Mouse (Mus musculus) cerebellum, postnatal 14 days (tissue): ENCODE results near the gene Bbs5.
"Not testable (repeated sequence)": the region's sequence is repeated elsewhere in the genome, so short reads cannot be mapped to it uniquely, and the experiment has no call there.

Experiments
- DNase-seq, 2 experiments: peaks; one replicate each; pipeline ENCODE4 v3.0.0; 2021; ENCODE audit warnings: mixed read lengths in 2 of 2

Gene Bbs5

DNA sequence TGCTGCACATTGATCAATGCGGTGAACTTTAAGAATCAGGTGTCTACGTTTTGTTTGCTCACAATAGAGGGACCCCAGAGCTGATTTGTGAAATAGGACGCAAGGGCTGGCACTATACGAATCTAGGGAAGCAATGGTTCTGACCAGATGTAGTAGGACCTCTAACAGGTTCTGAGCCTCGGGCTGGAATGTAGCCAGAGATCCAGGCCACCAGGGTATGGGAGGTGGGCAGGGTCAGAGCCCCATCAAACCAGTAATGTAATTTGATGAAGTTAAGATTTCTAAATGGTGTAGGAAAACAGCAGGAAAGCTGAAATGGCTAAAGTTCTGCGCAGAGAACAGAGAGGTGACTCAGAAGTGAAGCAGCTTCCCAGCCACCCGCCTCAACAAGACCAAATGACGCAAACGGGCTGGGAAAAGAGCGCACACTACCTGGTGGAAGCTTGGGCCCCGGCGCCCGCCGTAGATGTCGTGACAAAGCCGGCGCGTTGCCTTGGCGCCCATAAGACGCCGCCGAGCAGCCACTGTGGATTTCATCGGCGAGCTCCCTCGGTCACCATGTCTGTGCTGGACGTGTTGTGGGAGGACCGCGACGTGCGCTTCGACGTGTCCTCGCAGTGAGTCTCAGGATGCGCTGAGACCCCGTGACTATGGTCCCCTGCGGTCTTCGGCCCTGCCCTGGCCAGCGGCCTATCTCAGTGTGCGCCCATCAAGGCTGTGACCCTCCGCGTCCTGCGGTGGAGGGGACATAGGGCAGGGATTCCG lies at the start of gene Bbs5:
TSS of gene Bbs5 (plus strand) at position 446 of the 765 bp plus-strand sequence.
- DNase-seq = peak; percentile 94 to 95

GRCm38 (mm10) chr2:69603726-69604393 lies 43.1 kb upstream of the Bbs5 start:
- no peak for DNase-seq

DNA sequence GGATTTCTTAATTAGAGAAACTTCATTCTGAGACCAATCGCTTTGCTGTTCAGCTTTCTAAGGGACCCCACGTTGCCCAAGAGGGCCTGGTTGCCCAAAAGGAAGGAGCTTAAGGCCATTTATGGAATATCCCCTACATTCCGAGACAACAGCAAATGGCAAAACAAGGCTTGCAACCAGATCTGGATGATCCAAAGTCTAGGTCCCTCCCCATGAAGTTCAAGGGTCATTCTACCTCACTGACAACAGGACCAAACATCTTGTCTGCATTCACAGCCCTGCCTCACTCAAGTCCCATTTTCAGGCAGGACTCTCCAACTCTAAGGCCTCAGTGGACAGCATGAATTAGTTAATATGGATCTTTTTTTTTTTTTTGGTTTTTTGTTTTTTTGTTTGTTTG lies 40.4 kb upstream of the Bbs5 start:
- DNase-seq = no peak

GRCm38 (mm10) chr2:69612237-69612636 lies 34.7 kb upstream of the Bbs5 start:
- no peak for DNase-seq

DNA sequence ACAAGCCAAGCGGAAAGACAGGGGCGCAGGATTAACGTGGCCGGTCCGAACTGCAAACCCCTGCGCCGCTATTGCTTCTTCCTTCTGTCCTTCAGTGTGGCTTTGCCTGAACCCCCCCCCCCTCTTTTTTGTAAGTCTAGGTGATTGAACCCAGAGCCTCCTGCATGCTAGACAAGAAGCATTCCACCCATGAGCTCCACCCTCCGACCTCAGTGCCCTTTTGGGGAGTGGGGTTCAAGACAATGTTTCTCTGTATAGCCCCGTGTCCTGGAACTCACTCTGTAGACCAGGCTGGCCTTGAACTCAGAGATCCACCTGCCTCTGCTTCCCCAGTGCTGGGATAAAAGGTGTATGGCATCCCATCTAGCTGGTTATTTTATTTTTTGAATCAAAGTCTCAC lies 34.3 kb upstream of the Bbs5 start:
- no peak for DNase-seq

DNA sequence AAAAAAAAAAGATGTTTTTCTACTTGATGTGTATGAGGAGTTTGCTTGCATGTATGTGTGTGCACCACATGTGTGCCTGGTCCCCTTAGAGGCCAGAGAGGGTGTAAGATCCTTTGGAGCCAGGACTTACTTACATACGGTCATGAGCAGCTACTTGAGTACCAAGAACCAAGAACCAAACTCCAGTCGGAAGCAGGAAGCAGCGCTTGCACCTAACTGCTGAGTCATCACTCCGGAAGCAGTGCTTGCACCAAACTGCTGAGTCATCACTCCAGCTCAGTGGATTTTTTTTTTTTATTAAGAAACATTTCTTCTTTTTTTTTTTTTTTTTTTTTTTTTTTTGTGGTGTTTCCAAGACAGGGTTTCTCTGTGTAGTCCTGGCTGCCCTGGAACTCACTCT lies 33.7 kb upstream of the Bbs5 start:
- DNase-seq = no peak

DNA sequence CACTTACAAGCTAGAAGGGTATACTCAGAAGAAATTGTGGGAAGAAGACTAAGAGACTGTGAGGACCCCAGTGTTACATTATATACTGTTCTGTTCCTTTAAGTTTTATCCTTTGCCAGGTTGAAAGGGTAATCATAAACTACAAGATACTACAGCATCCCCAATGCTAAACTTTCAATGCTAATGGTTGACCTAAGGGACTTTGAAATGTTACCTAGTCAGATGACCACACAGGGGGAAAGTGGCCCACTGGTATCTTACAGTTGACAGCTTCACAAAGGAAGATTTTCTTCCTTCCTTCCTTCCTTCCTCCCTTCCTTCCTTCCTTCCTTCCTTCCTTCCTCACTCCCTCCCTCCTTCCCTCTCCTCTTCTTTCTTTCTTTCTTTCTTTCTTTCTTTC lies 28.6 kb upstream of the Bbs5 start:
- DNase-seq = no peak

DNA sequence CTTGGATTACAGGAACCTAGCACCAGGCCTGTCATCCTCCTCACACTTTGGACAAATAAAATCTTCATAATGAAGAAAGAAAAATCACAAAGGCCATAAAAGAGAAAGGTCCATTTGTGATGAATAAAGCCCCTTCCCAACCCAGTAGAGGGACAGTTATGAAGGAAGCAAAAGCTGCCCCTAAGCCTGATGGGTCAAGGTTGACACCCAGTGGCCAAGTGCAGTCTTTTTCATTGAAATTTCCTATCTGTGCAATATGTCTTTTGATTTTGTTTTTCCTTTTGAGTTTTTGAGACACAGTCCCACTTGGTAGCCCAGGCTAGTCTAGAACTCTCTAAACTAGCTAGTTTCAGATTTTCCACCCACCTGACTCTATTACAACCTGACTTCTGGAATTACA lies 27.7 kb upstream of the Bbs5 start:
- no peak for DNase-seq

GRCm38 (mm10) chr2:69629215-69629614 lies 17.8 kb upstream of the Bbs5 start:
- no peak for DNase-seq

DNA sequence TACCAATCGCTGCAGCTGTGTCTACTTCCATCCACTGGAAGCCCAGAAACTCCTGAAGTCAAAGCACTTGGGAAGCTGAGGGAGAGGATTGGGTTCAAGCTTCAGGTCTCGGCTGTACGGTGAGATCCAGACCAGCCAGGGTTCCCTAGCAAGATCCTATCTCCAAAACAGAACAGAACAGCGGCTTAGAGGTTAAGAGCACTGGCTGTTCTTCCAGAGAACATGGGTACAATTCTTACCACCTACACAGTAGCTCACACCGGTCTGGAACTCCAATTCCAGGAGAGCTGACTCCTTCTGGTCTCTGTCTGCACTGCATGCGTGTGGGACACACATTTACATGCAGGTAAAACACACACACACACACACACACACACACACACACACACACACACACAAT lies 17.1 kb upstream of the Bbs5 start:
- no peak for DNase-seq

GRCm38 (mm10) chr2:69630792-69631191 lies 16.2 kb upstream of the Bbs5 start:
- no peak for DNase-seq

DNA sequence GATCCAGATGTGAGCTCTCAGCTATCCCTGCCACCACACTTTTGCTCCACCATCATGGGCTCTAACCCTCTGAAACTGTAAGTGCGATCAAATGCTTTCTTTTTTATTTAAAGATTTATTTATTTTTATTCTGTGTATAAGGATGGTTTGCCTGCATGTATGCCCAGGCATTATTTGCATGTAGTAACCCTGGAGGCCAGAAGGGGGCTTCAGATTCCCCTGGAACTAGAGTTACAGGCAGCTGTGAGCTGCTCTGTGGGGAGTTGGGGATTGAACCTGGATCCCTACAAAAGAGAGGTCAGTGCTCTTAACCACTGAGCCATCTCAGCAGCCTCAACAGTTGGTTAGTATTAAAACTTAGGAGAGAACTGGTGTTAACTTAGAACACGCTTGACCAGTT lies 15.5 kb upstream of the Bbs5 start:
- DNase-seq = peak; percentile 9 to 23

DNA sequence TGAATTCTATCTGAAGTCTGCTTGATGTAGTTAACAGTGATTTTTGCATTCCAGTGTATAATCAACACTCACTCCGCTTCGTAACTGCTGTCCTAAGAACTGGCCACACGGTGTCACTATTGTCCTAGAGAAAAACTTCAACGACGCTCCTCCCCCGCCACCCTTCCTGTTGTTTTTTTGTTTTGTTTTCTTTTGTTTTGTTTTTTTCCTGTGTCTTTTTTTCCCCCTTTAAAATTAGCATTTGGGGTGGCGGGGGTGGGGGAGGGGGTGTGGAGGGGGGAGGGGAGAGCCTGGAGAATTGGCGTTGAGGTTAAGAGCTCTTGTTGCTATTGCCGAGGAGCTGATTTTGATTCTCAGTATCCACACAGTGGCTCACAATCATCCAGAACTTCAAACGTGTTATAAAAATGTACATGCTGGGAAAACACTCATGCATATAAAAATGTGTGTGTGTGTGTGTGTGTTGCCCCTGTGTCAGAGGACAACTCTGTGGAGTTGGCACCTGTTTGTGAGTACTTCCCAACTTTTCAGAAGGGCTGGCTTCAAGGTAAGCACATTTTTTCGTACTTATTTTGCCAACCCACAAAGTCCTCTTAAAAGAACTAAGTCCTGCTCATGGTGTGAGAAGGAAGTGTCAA lies 11.8 kb upstream of the Bbs5 start:
- DNase-seq = peak; percentile 61 to 68

DNA sequence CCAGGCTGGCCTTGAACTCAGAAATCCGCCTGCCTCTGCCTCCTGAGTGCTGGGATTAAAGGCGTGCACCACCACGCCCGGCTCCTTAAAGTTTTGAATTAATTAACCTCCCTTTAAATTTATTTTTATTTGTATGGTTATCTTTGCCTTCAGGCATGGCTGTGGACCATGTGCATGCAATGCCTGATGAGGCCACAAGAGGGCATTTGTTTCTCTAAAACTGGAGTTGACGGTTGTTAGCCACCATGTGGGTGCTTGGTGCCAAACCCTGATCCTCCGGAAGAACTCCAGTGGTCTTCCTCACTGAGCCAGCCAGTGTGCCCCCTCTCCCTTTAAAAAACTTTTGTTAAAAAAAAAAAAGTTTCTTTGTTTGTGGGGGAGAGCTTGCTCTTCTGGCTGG lies 11.2 kb upstream of the Bbs5 start:
- peak; percentile 46 to 67 for DNase-seq

GRCm38 (mm10) chr2:69637989-69638388 lies 9.0 kb upstream of the Bbs5 start:
- DNase-seq = not testable (repeated sequence)

DNA sequence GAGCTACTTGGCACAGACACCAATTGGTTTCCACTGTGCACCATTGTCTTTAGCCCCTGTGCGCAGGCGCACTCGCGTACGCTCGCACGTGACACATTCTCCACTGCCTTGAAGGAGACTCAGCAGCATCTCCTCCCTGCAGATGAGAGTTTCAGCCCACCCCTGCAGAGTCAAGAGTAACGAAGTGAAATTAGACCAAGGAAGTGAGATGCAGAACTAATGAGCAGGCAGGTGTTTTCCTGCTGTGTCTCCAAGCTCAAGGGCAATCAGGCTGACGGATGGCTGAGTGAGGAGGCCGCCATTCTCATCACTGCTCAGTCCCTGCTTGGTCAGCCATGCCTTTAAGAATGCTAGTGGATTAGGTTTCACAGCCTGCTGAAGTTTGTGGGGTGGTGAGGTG lies 6.9 kb upstream of the Bbs5 start:
- peak; percentile 40 to 48 for DNase-seq

GRCm38 (mm10) chr2:69644968-69645617 lies 1.9 kb upstream of the Bbs5 start:
- no peak for DNase-seq

DNA sequence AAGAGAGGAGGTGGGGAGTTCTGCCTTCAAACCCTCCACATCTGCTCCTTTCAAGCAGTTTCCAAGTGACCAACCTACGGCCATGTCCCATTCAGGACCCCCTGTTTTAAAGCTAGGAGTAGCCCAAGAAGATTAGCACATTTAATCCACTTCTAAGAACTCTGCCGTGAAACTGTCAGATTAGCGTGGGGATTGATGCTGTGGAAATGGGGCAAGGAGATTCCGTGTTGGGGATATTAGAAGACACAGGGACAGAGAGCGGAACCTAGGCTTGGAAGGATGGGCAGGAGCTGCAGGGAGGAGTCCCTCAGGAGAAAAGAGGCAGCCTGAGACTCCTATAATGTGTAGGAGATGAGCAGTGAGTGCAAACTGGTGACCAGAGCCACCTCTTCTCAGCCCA lies 2.7 kb downstream of the Bbs5 start:
- no peak for DNase-seq

- no peak for DNase-seq
Measured at GRCm38 (mm10) chr2:69659326-69659725, 12.4 kb downstream of the Bbs5 start.

DNA sequence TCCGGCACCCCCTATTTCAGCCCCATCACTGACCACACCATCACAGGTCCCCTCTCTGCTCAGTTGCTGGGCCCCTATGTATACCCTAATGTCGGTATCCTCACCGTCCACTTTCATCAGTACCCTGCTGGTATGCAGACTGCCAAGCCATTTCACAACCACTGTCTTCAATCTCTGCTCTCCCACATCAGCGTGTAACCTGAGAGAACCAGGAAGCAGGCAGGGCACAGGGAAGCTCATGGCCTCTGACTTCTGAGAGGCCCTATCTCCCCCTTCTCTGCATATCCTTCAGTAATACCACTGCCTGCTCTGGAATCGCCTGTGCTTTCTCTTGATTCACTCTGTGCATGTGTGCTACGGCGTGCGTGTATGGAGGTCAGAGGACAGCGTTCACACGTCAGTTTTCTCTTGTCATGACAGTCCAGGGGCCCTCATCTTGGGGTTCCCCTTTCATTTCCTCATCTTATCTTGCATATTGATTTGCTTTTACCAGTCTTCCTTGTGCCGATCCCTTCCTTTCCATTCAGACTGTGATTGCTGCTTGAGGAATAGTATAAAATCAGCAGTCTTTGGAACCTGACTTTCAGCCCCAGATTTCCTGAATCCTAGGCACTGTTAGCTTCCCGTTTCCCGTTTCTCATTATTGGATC lies 17.0 kb downstream of the Bbs5 start:
- DNase-seq = no peak

DNA sequence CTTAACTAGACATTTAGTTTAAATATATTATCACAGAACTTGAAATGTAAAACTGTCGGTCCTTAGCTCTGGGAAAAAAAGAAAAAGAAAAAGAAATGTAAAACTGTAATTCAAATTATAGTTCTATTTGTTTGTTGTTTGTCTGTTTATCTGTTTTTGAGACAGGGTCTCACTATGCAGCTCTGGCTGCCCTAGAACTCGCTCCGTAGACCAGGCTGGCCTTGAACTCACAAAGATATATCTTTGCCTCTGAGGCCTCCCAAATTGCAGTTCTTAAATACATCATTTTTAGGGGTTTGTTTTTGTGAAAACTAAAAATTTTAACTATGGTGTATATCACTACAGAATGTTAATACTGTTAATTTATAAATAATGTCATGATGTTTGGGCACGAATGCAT lies 20.7 kb downstream of the Bbs5 start:
- no peak for DNase-seq

- no peak for DNase-seq
Measured at GRCm38 (mm10) chr2:69668414-69668813, 21.4 kb downstream of the Bbs5 start.

DNA sequence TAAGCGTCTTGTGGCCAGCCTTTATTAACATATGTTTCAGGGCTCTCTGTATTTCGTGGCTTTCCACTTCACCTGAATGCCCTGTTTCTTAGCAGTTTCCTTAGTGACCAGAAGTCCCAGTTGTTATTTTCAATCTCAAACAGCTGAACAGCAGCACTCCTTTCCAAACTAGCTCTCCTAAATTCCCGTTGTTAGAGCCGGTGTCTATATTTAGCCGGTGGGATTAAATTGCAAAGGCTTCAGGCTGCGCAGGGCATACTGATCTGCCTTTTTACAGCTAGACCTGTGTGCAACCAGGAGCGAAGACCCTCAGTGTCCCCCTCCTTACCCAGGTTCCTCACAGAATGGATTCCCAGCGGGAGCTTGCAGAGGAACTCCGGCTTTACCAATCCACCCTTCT lies 22.9 kb downstream of the Bbs5 start, which contains the start of gene Klhl41:
TSS of gene Klhl41 (plus strand) at position 268 of the 400 bp plus-strand sequence.
- DNase-seq = no peak
